Mouse (Mus musculus) lung, postnatal 25 days (tissue): ENCODE data around the gene Pick1.

Experiments
- DNase-seq: peaks from one replicate; pipeline ENCODE4 v3.0.0; 2022; ENCODE audit warnings: low spot score

The Pick1 gene

GRCm38 (mm10) chr15:79270317-79271123 lies 41.5 kb downstream of the Pick1 start:
- DNase-seq = peak; percentile 87

- DNase-seq = peak; percentile 50
Observed at GRCm38 (mm10) chr15:79271124-79271746, 42.3 kb downstream of the Pick1 start.

GRCm38 (mm10) chr15:79273020-79273419 lies 44.0 kb downstream of the Pick1 start:
- DNase-seq = no peak

GRCm38 (mm10) chr15:79277728-79278127 lies 48.8 kb downstream of the Pick1 start:
- no peak for DNase-seq

- DNase-seq = peak; percentile 31
Observed at GRCm38 (mm10) chr15:79280209-79280608, 51.2 kb downstream of the Pick1 start.

- peak; percentile 41 for DNase-seq
Observed at GRCm38 (mm10) chr15:79280850-79281249, 51.9 kb downstream of the Pick1 start.

- peak; percentile 81 for DNase-seq
Observed at GRCm38 (mm10) chr15:79281389-79281788, 52.4 kb downstream of the Pick1 start.

GRCm38 (mm10) chr15:79282434-79282833 lies 53.5 kb downstream of the Pick1 start:
- no peak for DNase-seq

GRCm38 (mm10) chr15:79283371-79283770 lies 54.4 kb downstream of the Pick1 start:
- DNase-seq = no peak

GRCm38 (mm10) chr15:79285399-79285798 lies 56.4 kb downstream of the Pick1 start, which contains the start of gene Baiap2l2:
TSS of gene Baiap2l2 (minus strand) at chr15:79285537.
- no peak for DNase-seq

GRCm38 (mm10) chr15:79286141-79286540 lies 57.2 kb downstream of the Pick1 start:
- no peak for DNase-seq

GRCm38 (mm10) chr15:79287091-79287490 lies 58.1 kb downstream of the Pick1 start:
- no peak for DNase-seq

- DNase-seq = no peak
Observed at GRCm38 (mm10) chr15:79288387-79288786, 59.4 kb downstream of the Pick1 start.

- no peak for DNase-seq
Observed at GRCm38 (mm10) chr15:79289441-79289840, 60.5 kb downstream of the Pick1 start.

GRCm38 (mm10) chr15:79290340-79290739 lies 61.4 kb downstream of the Pick1 start:
- no peak for DNase-seq

GRCm38 (mm10) chr15:79292779-79293178 lies 63.8 kb downstream of the Pick1 start:
- no peak for DNase-seq

GRCm38 (mm10) chr15:79298553-79298952 lies 69.6 kb downstream of the Pick1 start:
- peak; percentile 51 for DNase-seq
